Mouse (Mus musculus) forebrain, postnatal 0 days (tissue): Measurements from ENCODE around the gene Rraga. TPM values are rescaled to one million over a fixed set of nuclear protein-coding genes. Genes with fewer than 3 reads are reported as not detected.
A peak's percentile ranks its signal among the peaks of the same experiment; 100 is the strongest.

Source experiments
- ATAC-seq: fragments of 200-750 bp; cut with Nextera tagmentation; 2 replicates; pipeline ENCODE4 v1.8.0; 2017; ENCODE audit warnings: mild to moderate bottlenecking, moderate library complexity
- DNase-seq: peaks from one replicate; pipeline ENCODE4 v3.0.0-alpha.2; 2015
- H3K27ac ChIP-seq: fragments of 300-500 bp; sonication (generic); 2 replicates; pipeline ENCODE4 v1.5.1; 2014; ENCODE audit warnings: low read depth, mild to moderate bottlenecking, antibody characterized with exemption, low read length, moderate library complexity, mixed read lengths
- H3K27me3 ChIP-seq: fragments of 300-500 bp; sonication (generic); 2 replicates; pipeline ENCODE4 v1.6.1; 2014; ENCODE audit warnings: mild to moderate bottlenecking, low read length, mixed read lengths; ENCODE audit not compliant: insufficient read depth
- H3K36me3 ChIP-seq: fragments of 300-500 bp; sonication (generic); 2 replicates; pipeline ENCODE4 v1.6.1; 2014; ENCODE audit warnings: mild to moderate bottlenecking, moderate library complexity; ENCODE audit not compliant: insufficient read depth
- H3K4me1 ChIP-seq: fragments of 300-500 bp; sonication (generic); 2 replicates; pipeline ENCODE4 v1.6.1; 2014; ENCODE audit warnings: antibody characterized with exemption; ENCODE audit not compliant: insufficient read depth
- H3K4me2 ChIP-seq: fragments of 300-500 bp; sonication (generic); 2 replicates; pipeline ENCODE4 v1.6.1; 2014; ENCODE audit warnings: low read depth, mild to moderate bottlenecking, moderate library complexity
- H3K4me3 ChIP-seq: fragments of 300-500 bp; sonication (generic); 2 replicates; pipeline ENCODE4 v1.5.1; 2014; ENCODE audit warnings: low read depth, low read length, mixed read lengths
- H3K9ac ChIP-seq: fragments of 300-500 bp; sonication (generic); 2 replicates; pipeline ENCODE4 v1.6.1; 2014; ENCODE audit warnings: mild to moderate bottlenecking
- H3K9me3 ChIP-seq: fragments of 300-500 bp; sonication (generic); 2 replicates; pipeline ENCODE4 v1.6.1; 2016; ENCODE audit warnings: low read length
- CTCF ChIP-seq: sonication (generic); IDR thresholded peaks from 2 replicates; pipeline ENCODE4 v1.5.1; 2016; ENCODE audit warnings: antibody characterized with exemption, control low read depth, low read depth
- WGBS: fragments of 180-500 bp; shearing (Covaris S2); extraction: QIAGEN DNeasy Blood & Tissue Kit; methylation state at CpG from one replicate; pipeline ENCODE4 v1.1.7; 2014; 5-methylcytosine and 5-hydroxymethylcytosine counted together
- polyA plus RNA-seq: library from polyadenylated mRNA; unstranded; fragments of >200 nt; fragmentation: Nextera tagmentation; extraction: Ambion mirVana; gene quantifications from 2 replicates; pipeline ENCODE4 v1.2.1, GENCODE M21; 2015
- total RNA-seq: library from RNA; depleted of rRNA; stranded (reverse); fragments of >200 nt; gene quantifications from 2 replicates; pipeline ENCODE4 v1.2.3, GENCODE M21; 2014; rRNA removed

The Rraga gene
- total RNA-seq (21.3 and 27.4 TPM in 2 replicates), polyA plus RNA-seq (122 and 131 TPM in 2 replicates)

DNA sequence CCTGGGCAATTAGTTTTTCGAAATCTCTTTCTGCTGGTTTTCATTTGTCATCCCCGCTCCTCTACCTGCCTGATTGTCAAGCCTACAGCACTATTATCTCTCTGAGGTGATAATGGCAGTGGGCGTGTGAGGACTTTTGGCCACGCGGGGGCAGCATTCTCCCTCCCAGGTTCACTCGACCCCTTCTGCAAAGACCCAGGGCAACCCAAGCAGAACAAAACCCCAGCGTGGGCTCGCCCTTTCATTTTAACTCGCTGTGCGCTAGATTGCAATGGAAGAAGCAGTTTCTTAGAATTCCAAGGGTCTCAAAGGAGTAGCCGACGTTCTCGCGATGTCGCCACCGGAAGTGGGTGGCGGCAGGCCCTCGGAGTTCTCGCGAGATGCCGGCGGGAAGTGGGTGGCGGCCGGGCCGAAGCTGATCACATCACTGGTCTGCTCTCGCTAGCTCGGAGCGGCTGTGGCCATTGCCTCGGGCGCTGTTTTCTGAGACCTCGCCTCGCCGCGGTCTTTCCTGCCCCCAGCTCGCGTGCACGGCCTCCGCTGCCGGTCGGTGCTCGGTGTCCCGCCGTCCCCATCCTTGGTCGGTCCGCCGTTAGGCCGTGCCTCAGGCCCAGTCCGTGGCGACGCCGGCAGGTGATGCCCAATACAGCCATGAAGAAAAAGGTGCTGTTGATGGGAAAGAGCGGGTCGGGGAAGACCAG, at the start of gene Rraga:
Gene Rraga, plus strand, starts transcription at position 386 of the 701 bp plus-strand sequence.
- peak within 1 kb of the TSS; percentile 63 for H3K4me2 ChIP-seq
- DNase-seq = peak; percentile 97
- ATAC-seq = peak; percentile 98
- no peaks in the 10 kb centered on the region for H3K9me3 ChIP-seq
- H3K4me1 ChIP-seq = peaks cover 16% of the 10 kb centered on the region
- no peaks in the 10 kb centered on the region for H3K27me3 ChIP-seq
- peak within 1 kb of the TSS; percentile 98 for H3K27ac ChIP-seq
- WGBS = 3% methylated on average over 53 of the region's 53 CpGs
- H3K36me3 ChIP-seq = peaks cover 7% of the 10 kb centered on the region; the same call in 1 of the 2 replicates
- peak; percentile 81 for TF ChIP-seq CTCF
- peak within 1 kb of the TSS; percentile 98 for H3K9ac ChIP-seq
- peak within 1 kb of the TSS; percentile 76 for H3K4me3 ChIP-seq

DNA sequence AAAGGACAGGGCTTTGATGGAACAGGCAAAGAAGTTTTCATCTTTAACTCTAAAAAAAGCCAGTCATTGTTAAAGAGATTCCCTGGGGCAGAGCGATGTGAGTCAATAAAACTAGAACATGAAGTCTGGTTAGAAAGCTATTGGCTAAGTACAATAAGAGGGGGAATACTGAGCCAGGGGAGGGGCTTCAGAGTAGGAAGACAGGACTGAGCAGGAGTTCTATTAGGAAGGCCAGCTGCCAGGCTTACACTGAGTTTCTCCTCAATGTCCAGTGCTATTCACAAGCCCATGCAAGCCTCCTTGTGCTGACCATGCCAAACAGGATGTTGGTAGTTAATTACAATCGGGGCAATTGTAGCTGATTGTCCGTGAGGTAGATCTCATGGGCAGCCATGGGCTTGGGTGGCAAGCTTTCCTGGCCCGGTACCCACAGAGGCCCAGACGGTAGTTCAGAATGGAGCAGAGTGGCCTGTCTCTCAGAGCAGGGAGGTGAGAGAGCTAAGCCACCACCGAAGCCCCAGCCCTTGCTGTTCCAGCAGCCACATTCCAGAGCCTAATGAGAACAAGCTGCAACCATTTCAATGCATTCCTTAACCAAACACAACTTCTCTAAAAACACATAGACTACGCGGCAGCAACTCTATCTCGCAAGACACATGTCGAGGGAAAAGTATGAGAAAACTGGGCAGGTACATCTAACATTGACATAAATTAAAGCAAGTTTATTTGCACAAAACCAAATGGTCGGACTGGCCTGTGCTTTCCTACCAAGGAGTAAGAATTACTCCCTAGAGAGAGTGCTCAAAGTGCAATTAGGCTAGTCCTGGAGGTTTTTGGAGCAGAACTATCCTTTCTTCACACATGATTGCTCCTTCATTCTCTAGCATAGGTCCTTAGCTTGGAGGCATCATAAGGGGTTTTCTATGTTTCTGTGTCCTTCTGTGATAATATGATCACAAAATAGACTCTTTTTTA, 48.0 kb upstream of the Rraga start:
- 75% methylated on average over 11 of the region's 11 CpGs for WGBS
- no peak for TF ChIP-seq CTCF
- Histone ChIP-seq H3K36me3 (no peaks in the 10 kb centered on the region), H3K27ac (no peak overlapping the region), H3K9ac (no peak overlapping the region), H3K4me2 (no peak overlapping the region), H3K9me3 (no peaks in the 10 kb centered on the region), H3K27me3 (no peaks in the 10 kb centered on the region), H3K4me1 (no peaks in the 10 kb centered on the region), H3K4me3 (no peak overlapping the region)
- no peak for DNase-seq
- peak; percentile 42 for ATAC-seq

DNA sequence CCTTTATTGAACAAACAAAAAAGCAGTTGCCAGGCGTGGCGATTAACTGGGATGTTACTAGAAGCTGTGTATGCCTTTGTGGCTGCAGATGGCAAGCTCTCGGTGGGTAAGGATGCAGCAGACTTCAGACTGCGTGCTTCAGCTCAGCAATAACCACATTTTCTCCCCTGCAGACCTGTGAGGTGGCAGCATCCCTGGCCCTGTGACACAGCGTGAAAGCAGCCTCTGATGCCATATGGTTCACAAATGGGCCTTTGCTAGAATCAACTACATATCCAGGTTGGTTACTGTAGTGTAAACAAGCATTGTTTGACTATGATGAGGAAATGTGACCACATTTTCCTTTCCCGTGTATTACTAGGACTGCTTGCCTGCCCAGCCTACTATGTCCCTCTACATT, 46.3 kb upstream of the Rraga start:
- H3K9ac ChIP-seq = no peak overlapping the region
- no peak overlapping the region for H3K4me2 ChIP-seq
- no peaks in the 10 kb centered on the region for H3K36me3 ChIP-seq
- ATAC-seq (no peak), DNase-seq (no peak)
- no peak overlapping the region for H3K4me3 ChIP-seq
- no peaks in the 10 kb centered on the region for H3K9me3 ChIP-seq
- no peak overlapping the region for H3K27ac ChIP-seq
- 65% methylated on average over 6 of the region's 6 CpGs for WGBS
- H3K4me1 ChIP-seq = no peaks in the 10 kb centered on the region
- TF ChIP-seq CTCF = no peak
- no peaks in the 10 kb centered on the region for H3K27me3 ChIP-seq

DNA sequence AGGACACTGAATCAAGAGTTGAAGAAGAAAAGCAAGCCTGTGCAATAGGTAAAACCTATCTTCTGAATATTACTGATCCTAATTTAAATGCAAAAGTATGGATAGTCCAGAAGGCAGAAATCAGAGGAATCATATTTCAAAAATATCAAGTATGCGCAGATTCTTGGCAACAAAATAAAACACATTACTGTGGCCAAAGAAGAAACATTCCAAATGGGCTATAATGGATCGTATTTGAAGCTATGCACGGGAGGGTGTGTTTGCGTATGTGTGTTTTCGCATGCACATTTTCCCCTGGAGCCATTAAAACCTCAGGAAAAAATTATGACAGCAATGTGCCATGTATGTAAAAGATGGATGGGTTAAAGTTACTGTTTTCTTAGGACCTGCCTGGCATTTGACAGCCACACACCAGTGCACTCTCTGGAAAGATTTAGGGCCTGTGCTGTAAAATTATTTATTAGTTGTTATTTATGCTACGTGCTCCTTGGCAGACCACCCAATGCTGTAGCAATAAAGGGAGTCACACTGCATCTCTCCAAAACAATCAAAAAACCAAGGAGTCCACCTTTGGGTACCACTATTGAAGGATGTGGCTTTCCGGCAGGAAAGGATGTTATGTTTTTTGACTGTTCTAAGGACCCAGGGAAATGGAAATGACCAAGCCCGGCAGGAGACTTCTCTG, 41.9 kb upstream of the Rraga start:
- no peak for TF ChIP-seq CTCF
- no peak overlapping the region for H3K9ac ChIP-seq
- no peak overlapping the region for H3K27ac ChIP-seq
- DNase-seq = no peak
- WGBS = 64% methylated on average over 8 of the region's 8 CpGs
- H3K4me2 ChIP-seq = no peak overlapping the region
- H3K4me1 ChIP-seq = no peaks in the 10 kb centered on the region
- no peaks in the 10 kb centered on the region for H3K36me3 ChIP-seq
- no peak overlapping the region for H3K4me3 ChIP-seq
- ATAC-seq = no peak
- no peaks in the 10 kb centered on the region for H3K9me3 ChIP-seq
- H3K27me3 ChIP-seq = no peaks in the 10 kb centered on the region

DNA sequence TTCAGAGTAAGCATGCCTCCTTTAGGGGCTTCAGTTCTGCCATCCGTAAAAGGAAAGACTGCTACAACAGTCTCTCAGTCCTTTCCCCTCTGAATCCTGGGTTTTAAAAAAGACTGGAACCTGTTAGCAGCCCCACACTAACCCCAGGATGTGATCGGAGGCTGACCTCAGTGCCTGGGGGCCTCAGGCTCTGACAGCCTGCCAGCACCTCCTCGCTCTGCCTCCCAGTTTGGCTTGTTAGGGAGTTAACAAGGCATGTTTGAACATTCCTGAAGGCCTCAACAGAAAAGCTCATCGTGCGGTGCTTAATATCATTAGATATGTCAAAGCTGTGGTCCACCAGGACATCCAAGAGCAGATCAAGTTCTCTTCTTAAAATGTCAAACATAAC, 41.4 kb upstream of the Rraga start:
- H3K27ac ChIP-seq = no peak overlapping the region

DNA sequence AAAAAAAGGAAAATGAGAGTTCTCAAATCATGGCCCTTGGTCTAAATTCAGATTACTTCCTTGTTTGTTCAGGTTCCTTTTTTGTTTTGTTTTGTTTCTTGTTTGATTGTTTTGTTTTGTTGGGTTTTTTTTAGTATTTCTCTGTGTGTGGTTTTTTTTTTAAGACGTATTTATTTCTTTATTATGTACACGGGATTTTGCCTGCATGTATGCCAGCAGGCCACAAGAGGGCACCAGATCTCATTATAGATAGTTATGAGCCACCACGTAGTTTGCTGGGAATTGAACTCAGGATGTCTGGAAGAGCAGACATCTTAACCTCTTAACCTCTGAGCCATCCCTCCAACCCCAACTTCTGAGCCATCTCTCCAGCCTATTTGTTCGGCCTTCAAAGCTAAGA, 37.5 kb upstream of the Rraga start:
- ATAC-seq = no peak
- DNase-seq = peak; percentile 35
- Histone ChIP-seq H3K4me2 (no peak overlapping the region), H3K4me3 (no peak overlapping the region), H3K27ac (no peak overlapping the region), H3K9ac (no peak overlapping the region), H3K36me3 (no peaks in the 10 kb centered on the region), H3K9me3 (no peaks in the 10 kb centered on the region), H3K27me3 (no peaks in the 10 kb centered on the region), H3K4me1 (no peaks in the 10 kb centered on the region)
- TF ChIP-seq CTCF = peak; percentile 58
- 43% methylated on average over 4 of the region's 4 CpGs for WGBS

More for the DNA sequence above, 41.4 kb upstream of the Rraga start:
- no peak for ATAC-seq
- Histone ChIP-seq H3K4me1 (no peaks in the 10 kb centered on the region), H3K27me3 (no peaks in the 10 kb centered on the region), H3K9me3 (no peaks in the 10 kb centered on the region), H3K4me2 (no peak overlapping the region), H3K9ac (no peak overlapping the region), H3K36me3 (no peaks in the 10 kb centered on the region), H3K4me3 (no peak overlapping the region)
- TF ChIP-seq CTCF = no peak
- WGBS = 67% methylated on average over 5 of the region's 5 CpGs
- DNase-seq = no peak
